Mouse (Mus musculus): Measurements from ENCODE around the gene Mark2. TPM values are rescaled to one million over a fixed set of nuclear protein-coding genes. Genes with fewer than 3 reads are reported as not detected.
A peak's percentile ranks its signal among the peaks of the same experiment; 100 is the strongest.

The Mark2 gene
- polyA plus RNA-seq, 1 experiment from 2014 or later: 39.6 TPM

DNA sequence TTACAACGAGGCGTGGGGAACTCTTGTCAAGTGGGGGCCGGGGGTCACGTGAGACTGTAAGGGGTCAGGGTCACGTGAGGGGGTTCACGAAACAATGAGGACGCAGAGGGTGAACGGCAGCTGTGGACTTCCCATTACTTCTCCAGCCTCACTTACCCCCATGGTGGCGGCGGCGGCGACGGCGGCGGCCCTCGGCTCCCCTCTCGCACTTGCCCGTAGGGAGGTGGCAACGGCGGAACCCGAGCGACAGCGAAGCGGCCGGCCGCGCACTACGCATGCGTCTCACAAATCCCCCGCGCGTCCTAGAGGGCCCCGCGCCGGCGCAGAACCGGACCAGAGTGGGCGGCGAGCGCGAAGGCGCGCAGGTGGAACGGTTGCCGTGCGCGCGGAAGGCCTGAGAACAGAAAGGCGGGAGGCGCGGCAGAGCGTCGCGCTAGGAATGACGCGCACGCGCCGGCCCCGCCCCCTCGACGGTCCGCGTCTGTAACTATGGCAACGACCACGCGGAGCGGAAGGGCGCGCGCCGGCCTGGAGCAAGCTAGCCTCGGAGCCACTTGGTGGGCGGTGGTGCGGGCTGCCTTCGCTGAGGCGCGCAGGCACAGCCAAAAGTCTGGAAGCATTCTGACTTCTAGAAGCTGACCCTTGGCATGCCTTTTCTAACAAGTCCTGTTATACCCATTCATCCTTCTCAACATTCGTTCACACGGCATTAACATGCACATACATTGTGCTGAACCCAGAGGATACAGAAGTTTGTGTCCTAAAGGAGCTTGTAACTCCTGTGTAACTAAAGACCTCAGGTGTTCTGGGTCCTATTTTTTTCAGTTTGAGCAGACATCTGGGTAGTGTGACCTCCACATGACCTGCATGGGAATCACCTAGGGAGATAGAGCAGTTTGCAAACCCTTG is 100.6 kb downstream of the Mark2 start, which contains the start of gene Naa40:
Gene Naa40 (minus strand): TSS at position 402 of the 909 bp plus-strand sequence.
- Histone ChIP-seq H3K9me3 (ENCODE audit: control insufficient read depth) (no peaks in the 10 kb centered on the region), H3K4me3 (ENCODE audit: low read depth, low read length) (peak within 1 kb of the TSS; percentile 85), H3K4me2 (replicated peaks; ENCODE audit: low read depth) (peak within 1 kb of the TSS; percentile 99), H3K9ac (ENCODE audit: low read depth, low read length) (peak within 1 kb of the TSS; percentile 79), H3K4me1 (replicated peaks; ENCODE audit: control insufficient read depth, insufficient read depth, low read length) (no peaks in the 10 kb centered on the region), H3K27ac (ENCODE audit: low read depth, low read length) (peak within 1 kb of the TSS; percentile 77), H3K27me3 (replicated peaks; ENCODE audit: control insufficient read depth, insufficient read depth, low read length) (no peaks in the 10 kb centered on the region), H3K36me3 (ENCODE audit: control insufficient read depth, insufficient read depth) (peaks cover 13% of the 10 kb centered on the region)
- peak; percentile 97 for ATAC-seq
- WGBS: 1% methylated on average over 78 of the region's 80 CpGs
- TF ChIP-seq CTCF (IDR thresholded peaks at IDR 0.05; ENCODE audit: low read depth): no peak

GRCm38 (mm10) chr19:7240291-7240690 is 101.4 kb downstream of the Mark2 start:
- no peaks in the 10 kb centered on the region for H3K27me3 ChIP-seq (replicated peaks; ENCODE audit: control insufficient read depth, insufficient read depth, low read length)
- H3K4me1 ChIP-seq (replicated peaks; ENCODE audit: control insufficient read depth, insufficient read depth, low read length): no peaks in the 10 kb centered on the region
- ATAC-seq: no peak
- peak overlapping the region; percentile 99 for H3K4me2 ChIP-seq (replicated peaks; ENCODE audit: low read depth)
- no peak for TF ChIP-seq CTCF (IDR thresholded peaks at IDR 0.05; ENCODE audit: low read depth)
- peak overlapping the region; percentile 79 for H3K9ac ChIP-seq (ENCODE audit: low read depth, low read length)
- H3K9me3 ChIP-seq (ENCODE audit: control insufficient read depth): no peaks in the 10 kb centered on the region
- H3K36me3 ChIP-seq (ENCODE audit: control insufficient read depth, insufficient read depth): peaks cover 15% of the 10 kb centered on the region
- WGBS: 1% methylated on average over 13 of the region's 13 CpGs
- H3K4me3 ChIP-seq (ENCODE audit: low read depth, low read length): peak overlapping the region; percentile 85
- H3K27ac ChIP-seq (ENCODE audit: low read depth, low read length): peak overlapping the region; percentile 77

- no peak overlapping the region for H3K9ac ChIP-seq (ENCODE audit: low read depth, low read length)
- H3K4me3 ChIP-seq (ENCODE audit: low read depth, low read length): 0 out of 2 replicates have a peak overlapping the region, but pooled peaks have one; percentile 85
- peaks cover 15% of the 10 kb centered on the region for H3K36me3 ChIP-seq (ENCODE audit: control insufficient read depth, insufficient read depth)
- ATAC-seq: no peak
- no peak for TF ChIP-seq CTCF (IDR thresholded peaks at IDR 0.05; ENCODE audit: low read depth)
- H3K4me2 ChIP-seq (replicated peaks; ENCODE audit: low read depth): peak overlapping the region; percentile 99
- no peaks in the 10 kb centered on the region for H3K27me3 ChIP-seq (replicated peaks; ENCODE audit: control insufficient read depth, insufficient read depth, low read length)
- 78% methylated on average over 3 of the region's 3 CpGs for WGBS
- no peaks in the 10 kb centered on the region for H3K9me3 ChIP-seq (ENCODE audit: control insufficient read depth)
- no peak overlapping the region for H3K27ac ChIP-seq (ENCODE audit: low read depth, low read length)
- H3K4me1 ChIP-seq (replicated peaks; ENCODE audit: control insufficient read depth, insufficient read depth, low read length): no peaks in the 10 kb centered on the region
Measured at GRCm38 (mm10) chr19:7239574-7239973, 102.1 kb downstream of the Mark2 start.

DNA sequence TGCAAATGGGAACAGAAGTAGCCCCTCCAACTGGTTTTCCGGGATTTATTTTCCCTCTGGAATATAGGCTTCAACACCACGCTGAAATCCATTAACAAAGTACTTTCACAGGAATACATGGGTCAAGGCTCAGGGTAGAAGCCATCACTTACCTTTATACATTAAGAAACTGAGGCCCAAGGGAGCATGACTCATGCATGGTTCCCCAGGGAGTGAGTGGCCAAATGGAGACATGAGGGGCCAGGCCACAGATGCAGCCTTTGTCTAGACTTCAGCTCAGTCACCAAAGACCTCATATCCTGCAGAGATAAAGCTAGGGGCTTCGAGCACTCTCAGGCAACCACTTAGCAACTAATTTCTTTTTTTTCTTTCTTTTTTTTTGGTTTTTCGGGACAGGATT is 104.9 kb downstream of the Mark2 start:
- no peak for ATAC-seq
- TF ChIP-seq CTCF (IDR thresholded peaks at IDR 0.05; ENCODE audit: low read depth): no peak

GRCm38 (mm10) chr19:7236011-7236410 is 105.6 kb downstream of the Mark2 start:
- Histone ChIP-seq H3K9ac (ENCODE audit: low read depth, low read length) (no peak overlapping the region), H3K27ac (ENCODE audit: low read depth, low read length) (no peak overlapping the region), H3K36me3 (ENCODE audit: control insufficient read depth, insufficient read depth) (peaks cover 45% of the 10 kb centered on the region), H3K27me3 (replicated peaks; ENCODE audit: control insufficient read depth, insufficient read depth, low read length) (no peaks in the 10 kb centered on the region), H3K4me3 (ENCODE audit: low read depth, low read length) (no peak overlapping the region), H3K4me2 (replicated peaks; ENCODE audit: low read depth) (no peak overlapping the region), H3K9me3 (ENCODE audit: control insufficient read depth) (no peaks in the 10 kb centered on the region), H3K4me1 (replicated peaks; ENCODE audit: control insufficient read depth, insufficient read depth, low read length) (no peaks in the 10 kb centered on the region)
- no peak for ATAC-seq
- 97% methylated on average over 2 of the region's 2 CpGs for WGBS
- TF ChIP-seq CTCF (IDR thresholded peaks at IDR 0.05; ENCODE audit: low read depth): no peak

More for the DNA sequence above, 104.9 kb downstream of the Mark2 start:
- Histone ChIP-seq H3K9me3 (ENCODE audit: control insufficient read depth) (no peaks in the 10 kb centered on the region), H3K27ac (ENCODE audit: low read depth, low read length) (no peak overlapping the region), H3K4me3 (ENCODE audit: low read depth, low read length) (no peak overlapping the region), H3K4me2 (replicated peaks; ENCODE audit: low read depth) (no peak overlapping the region), H3K9ac (ENCODE audit: low read depth, low read length) (no peak overlapping the region), H3K36me3 (ENCODE audit: control insufficient read depth, insufficient read depth) (peaks cover 38% of the 10 kb centered on the region), H3K27me3 (replicated peaks; ENCODE audit: control insufficient read depth, insufficient read depth, low read length) (no peaks in the 10 kb centered on the region), H3K4me1 (replicated peaks; ENCODE audit: control insufficient read depth, insufficient read depth, low read length) (no peaks in the 10 kb centered on the region)
- WGBS: 94% methylated on average over 4 of the region's 4 CpGs

- H3K27ac ChIP-seq (ENCODE audit: low read depth, low read length): no peak overlapping the region
- peaks cover 51% of the 10 kb centered on the region for H3K36me3 ChIP-seq (ENCODE audit: control insufficient read depth, insufficient read depth)
- no peaks in the 10 kb centered on the region for H3K9me3 ChIP-seq (ENCODE audit: control insufficient read depth)
- no peak overlapping the region for H3K9ac ChIP-seq (ENCODE audit: low read depth, low read length)
- H3K4me3 ChIP-seq (ENCODE audit: low read depth, low read length): no peak overlapping the region
- WGBS: 82% methylated on average over 9 of the region's 9 CpGs
- H3K4me2 ChIP-seq (replicated peaks; ENCODE audit: low read depth): no peak overlapping the region
- no peaks in the 10 kb centered on the region for H3K27me3 ChIP-seq (replicated peaks; ENCODE audit: control insufficient read depth, insufficient read depth, low read length)
- TF ChIP-seq CTCF (IDR thresholded peaks at IDR 0.05; ENCODE audit: low read depth): no peak
- no peak for ATAC-seq
- H3K4me1 ChIP-seq (replicated peaks; ENCODE audit: control insufficient read depth, insufficient read depth, low read length): no peaks in the 10 kb centered on the region
Measured at GRCm38 (mm10) chr19:7235461-7235860, 106.2 kb downstream of the Mark2 start.

Measured in intestine, postnatal 0 days (tissue).